Mouse (Mus musculus): ENCODE results near the gene Tex19.2.
"Not testable (repeated sequence)": the region's sequence is repeated elsewhere in the genome, so short reads cannot be mapped to it uniquely, and the experiment has no call there.

Gene Tex19.2

GRCm38 (mm10) chr11:121111601-121112000, 6.9 kb downstream of the Tex19.2 start:
- in situ Hi-C loops (cut with MboI, MseI): no loop called here

- in situ Hi-C loops (cut with MboI, MseI): no loop called here
Measured at GRCm38 (mm10) chr11:121111051-121111450, 7.4 kb downstream of the Tex19.2 start.

GRCm38 (mm10) chr11:121109986-121110385, 8.5 kb downstream of the Tex19.2 start:
- in situ Hi-C loops (cut with MboI, MseI): no loop called here

- in situ Hi-C loops (cut with MboI, MseI): no loop called here
Measured at GRCm38 (mm10) chr11:121108061-121108460, 10.4 kb downstream of the Tex19.2 start.

- in situ Hi-C loops (cut with MboI, MseI): not testable (repeated sequence)
Measured at GRCm38 (mm10) chr11:121107242-121107641, 11.2 kb downstream of the Tex19.2 start.

GRCm38 (mm10) chr11:121101124-121101805, 17.2 kb downstream of the Tex19.2 start:
- in situ Hi-C loops (cut with MboI, MseI): loop anchor here (5.0 kb wide), 1 partner anchor 79 kb away; no protein-coding TSS in a partner anchor

GRCm38 (mm10) chr11:121100692-121101091, 17.8 kb downstream of the Tex19.2 start:
- in situ Hi-C loops (cut with MboI, MseI): loop anchor here (5.0 kb wide), 1 partner anchor 78 kb away; no protein-coding TSS in a partner anchor

GRCm38 (mm10) chr11:121099762-121100161, 18.7 kb downstream of the Tex19.2 start:
- in situ Hi-C loops (cut with MboI, MseI): loop anchor here (5.0 kb wide), 1 partner anchor 77 kb away; no protein-coding TSS in a partner anchor

GRCm38 (mm10) chr11:121092606-121093585, 25.6 kb downstream of the Tex19.2 start:
- in situ Hi-C loops (cut with MboI, MseI): no loop called here

GRCm38 (mm10) chr11:121090943-121091342, 27.5 kb downstream of the Tex19.2 start:
- in situ Hi-C loops (cut with MboI, MseI): no loop called here

- in situ Hi-C loops (cut with MboI, MseI): no loop called here
Measured at GRCm38 (mm10) chr11:121089756-121090546, 28.5 kb downstream of the Tex19.2 start.

GRCm38 (mm10) chr11:121088997-121089396, 29.5 kb downstream of the Tex19.2 start:
- in situ Hi-C loops (cut with MboI, MseI): no loop called here

GRCm38 (mm10) chr11:121086296-121086695, 32.2 kb downstream of the Tex19.2 start:
- in situ Hi-C loops (cut with MboI, MseI): no loop called here

GRCm38 (mm10) chr11:121085181-121085580, 33.3 kb downstream of the Tex19.2 start:
- in situ Hi-C loops (cut with MboI, MseI): no loop called here

- in situ Hi-C loops (cut with MboI, MseI): no loop called here
Measured at GRCm38 (mm10) chr11:121082857-121083500, 35.5 kb downstream of the Tex19.2 start.

GRCm38 (mm10) chr11:121082250-121082649, 36.2 kb downstream of the Tex19.2 start:
- in situ Hi-C loops (cut with MboI, MseI): no loop called here

- in situ Hi-C loops (cut with MboI, MseI): no loop called here
Measured at GRCm38 (mm10) chr11:121081120-121081519, 37.4 kb downstream of the Tex19.2 start, which contains the start of gene Sectm1a. Sectm1a (minus strand) TSS chr11:121081220.

- in situ Hi-C loops (cut with MboI, MseI): no loop called here
Measured at GRCm38 (mm10) chr11:121080330-121080729, 38.1 kb downstream of the Tex19.2 start.

GRCm38 (mm10) chr11:121075655-121076054, 42.8 kb downstream of the Tex19.2 start:
- in situ Hi-C loops (cut with MboI, MseI): no loop called here

- in situ Hi-C loops (cut with MboI, MseI): not testable (repeated sequence)
Measured at GRCm38 (mm10) chr11:121069662-121070061, 48.8 kb downstream of the Tex19.2 start.

GRCm38 (mm10) chr11:121067895-121068294, 50.6 kb downstream of the Tex19.2 start:
- in situ Hi-C loops (cut with MboI, MseI): no loop called here
